Mouse (Mus musculus) lung, adult 2 months (tissue): ENCODE results near the gene Zcchc14.

Experiments
- CTCF ChIP-seq: fragments of 200-500 bp; IDR thresholded peaks from 2 replicates; pipeline ENCODE4 v1.5.1; 2011; ENCODE audit warnings: mild to moderate bottlenecking, low read length, control low read depth; ENCODE audit not compliant: insufficient read depth
- POLR2A ChIP-seq: fragments of 200-500 bp; IDR thresholded peaks from 2 replicates; pipeline ENCODE4 v1.6.1; 2011; ENCODE audit warnings: low read depth, mild to moderate bottlenecking, control low read depth, low read length, borderline replicate concordance; ENCODE audit errors: extremely low read depth

GRCm38 (mm10) chr8:121552506-121552905, 100.2 kb downstream of the Zcchc14 start:
- TF ChIP-seq POLR2A (no peak), CTCF (no peak)
